Mouse (Mus musculus) midbrain, embryonic 13.5 days (tissue): Measurements from ENCODE around the gene Dmrt1. TPM values are rescaled to one million over a fixed set of nuclear protein-coding genes. Genes with fewer than 3 reads are reported as not detected.

Experiments
- ATAC-seq: fragments of 200-750 bp; cut with Nextera tagmentation; 2 replicates; pipeline ENCODE4 v1.8.0; 2017; ENCODE audit warnings: mild to moderate bottlenecking, moderate TSS enrichment, moderate library complexity
- H3K27ac ChIP-seq: fragments of 300-500 bp; sonication (generic); 2 replicates; pipeline ENCODE4 v1.5.1; 2015; ENCODE audit warnings: inconsistent platforms, mild to moderate bottlenecking, moderate library complexity
- H3K27me3 ChIP-seq: fragments of 300-500 bp; sonication (generic); 2 replicates; pipeline ENCODE4 v1.6.1; 2015; ENCODE audit warnings: mild to moderate bottlenecking, inconsistent platforms
- H3K36me3 ChIP-seq: fragments of 300-500 bp; sonication (generic); 2 replicates; pipeline ENCODE4 v1.6.1; 2015; ENCODE audit warnings: mild to moderate bottlenecking, inconsistent platforms
- H3K4me1 ChIP-seq: fragments of 300-500 bp; sonication (generic); replicated peaks from 2 replicates; pipeline ENCODE4 v1.6.1; 2015; ENCODE audit warnings: inconsistent platforms
- H3K4me2 ChIP-seq: fragments of 300-500 bp; sonication (generic); replicated peaks from 2 replicates; pipeline ENCODE4 v1.6.1; 2015; ENCODE audit warnings: moderate library complexity, mild to moderate bottlenecking, inconsistent platforms
- H3K4me3 ChIP-seq: fragments of 300-500 bp; sonication (generic); replicated peaks from 2 replicates; pipeline ENCODE4 v1.5.1; 2015; ENCODE audit warnings: mild to moderate bottlenecking, inconsistent platforms
- H3K9ac ChIP-seq: fragments of 300-500 bp; sonication (generic); replicated peaks from 2 replicates; pipeline ENCODE4 v1.6.1; 2015; ENCODE audit warnings: mild to moderate bottlenecking, inconsistent platforms
- H3K9me3 ChIP-seq: fragments of 300-500 bp; sonication (generic); 2 replicates; pipeline ENCODE4 v1.6.1; 2016; ENCODE audit warnings: mild to moderate bottlenecking, inconsistent platforms
- WGBS: fragments of 180-500 bp; shearing (Covaris S2); methylation state at CpG from one replicate; pipeline ENCODE4 v1.1.7; 2015; 5-methylcytosine and 5-hydroxymethylcytosine counted together
- polyA plus RNA-seq: library from polyadenylated mRNA; unstranded; fragments of >200 nt; fragmentation: Nextera tagmentation; extraction: Ambion mirVana; gene quantifications from 2 replicates; pipeline ENCODE4 v1.2.1, GENCODE M21; 2015

The Dmrt1 gene
- polyA plus RNA-seq, 1 experiment from 2014 or later, result 0.07 TPM

DNA sequence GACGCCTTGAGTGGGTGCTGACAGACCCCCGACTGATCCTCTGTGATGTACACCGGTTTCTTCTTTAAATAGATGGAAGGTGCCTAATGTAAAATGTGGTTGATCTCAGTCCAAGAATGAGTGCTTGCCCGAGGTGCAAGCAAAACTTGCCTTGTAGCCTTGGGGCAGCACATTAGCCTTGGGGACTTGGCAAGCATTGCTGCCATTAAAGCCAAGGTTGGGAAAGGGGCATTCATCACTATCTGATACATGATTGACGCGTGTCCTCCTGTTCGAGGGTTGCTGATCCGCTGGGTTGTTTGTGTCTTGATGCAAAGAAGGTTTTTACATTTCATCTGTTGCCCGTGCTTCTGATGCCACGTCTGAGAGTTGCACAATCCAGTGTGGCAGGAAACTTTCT lies 69.0 kb downstream of the Dmrt1 start:
- no peak for ATAC-seq
- peaks cover 37% of the 10 kb centered on the region for H3K27me3 ChIP-seq
- no peak overlapping the region for H3K4me3 ChIP-seq
- no peak overlapping the region for H3K9ac ChIP-seq
- no peaks in the 10 kb centered on the region for H3K36me3 ChIP-seq
- peaks cover 12% of the 10 kb centered on the region for H3K4me1 ChIP-seq
- no peak overlapping the region for H3K4me2 ChIP-seq
- H3K27ac ChIP-seq, result no peak overlapping the region
- no peaks in the 10 kb centered on the region for H3K9me3 ChIP-seq
- 55% methylated on average over 10 of the region's 10 CpGs for WGBS

DNA sequence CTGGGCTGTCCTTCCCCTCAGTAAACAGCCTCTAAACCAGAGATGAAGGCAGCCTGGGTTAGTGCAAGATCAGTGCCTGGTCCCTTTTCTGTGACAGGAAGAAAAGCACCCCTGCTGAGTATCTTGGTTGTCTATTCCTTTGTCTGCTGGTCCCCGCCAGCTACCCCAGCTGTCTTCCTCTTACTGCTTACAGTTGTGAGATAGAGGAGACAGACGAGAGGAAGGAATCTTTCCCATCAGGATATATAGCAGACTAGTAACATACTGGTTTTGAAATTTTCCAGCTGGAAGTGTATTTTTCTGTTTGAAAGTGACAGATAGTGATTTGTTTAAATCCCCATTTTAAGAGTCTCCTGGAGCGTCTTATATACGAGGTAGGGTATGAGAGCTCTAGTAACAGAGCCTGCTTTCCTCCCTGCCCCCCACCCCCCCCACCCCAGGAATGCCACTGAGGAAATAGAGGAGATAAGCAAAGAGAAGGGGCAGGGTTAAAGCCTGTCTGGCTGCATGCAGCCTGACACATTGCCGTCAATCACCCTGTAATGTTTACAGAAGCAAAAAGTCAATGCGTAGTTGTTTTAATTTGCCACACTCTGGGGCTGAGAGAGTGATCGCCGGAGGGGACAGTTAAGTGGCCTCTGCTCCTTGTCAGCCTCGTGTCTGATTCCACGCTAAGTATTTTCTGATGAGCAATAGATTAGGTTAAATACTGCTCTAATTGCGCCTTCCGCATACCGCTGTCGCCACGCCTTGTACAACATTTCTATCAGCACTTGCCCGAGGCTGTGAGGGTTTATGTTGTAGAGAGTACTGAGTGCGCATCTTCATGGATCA lies 69.8 kb downstream of the Dmrt1 start:
- 13% methylated on average over 17 of the region's 17 CpGs for WGBS
- H3K36me3 ChIP-seq, result no peaks in the 10 kb centered on the region

DNA sequence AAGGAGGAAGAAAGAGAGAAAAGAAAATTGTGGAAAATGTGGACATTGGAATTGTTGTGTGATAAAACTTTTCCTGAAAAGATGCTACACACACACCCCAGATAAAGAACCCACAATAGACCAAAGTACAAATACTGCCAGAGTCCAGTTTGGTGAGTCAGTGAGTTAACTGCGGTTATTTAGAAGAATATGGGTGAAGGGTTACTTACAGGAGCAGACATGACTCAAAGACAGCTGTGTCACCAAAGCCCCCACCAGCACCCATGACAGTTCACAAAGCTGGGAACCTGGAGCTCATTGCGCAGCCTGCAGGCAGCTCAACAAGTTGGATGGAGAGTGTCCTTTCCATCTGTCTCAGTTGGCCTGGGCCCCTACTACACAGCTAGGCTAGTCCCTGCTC lies 72.9 kb downstream of the Dmrt1 start:
- H3K27me3 ChIP-seq, result peaks cover 21% of the 10 kb centered on the region
- WGBS, result 98% methylated on average over 2 of the region's 2 CpGs
- no peaks in the 10 kb centered on the region for H3K9me3 ChIP-seq
- ATAC-seq, result no peak
- H3K4me2 ChIP-seq, result no peak overlapping the region
- no peaks in the 10 kb centered on the region for H3K36me3 ChIP-seq
- H3K4me1 ChIP-seq, result peaks cover 12% of the 10 kb centered on the region
- no peak overlapping the region for H3K4me3 ChIP-seq
- H3K9ac ChIP-seq, result no peak overlapping the region
- H3K27ac ChIP-seq, result no peak overlapping the region

More for the DNA sequence above, 69.8 kb downstream of the Dmrt1 start:
- ATAC-seq, result 0 out of 2 replicates have a peak, but pooled peaks have one; percentile 43
- peaks cover 12% of the 10 kb centered on the region for H3K4me1 ChIP-seq
- H3K4me2 ChIP-seq, result peak overlapping the region; percentile 38
- no peak overlapping the region for H3K9ac ChIP-seq
- H3K9me3 ChIP-seq, result no peaks in the 10 kb centered on the region
- no peak overlapping the region for H3K27ac ChIP-seq
- peaks cover 36% of the 10 kb centered on the region for H3K27me3 ChIP-seq
- no peak overlapping the region for H3K4me3 ChIP-seq

DNA sequence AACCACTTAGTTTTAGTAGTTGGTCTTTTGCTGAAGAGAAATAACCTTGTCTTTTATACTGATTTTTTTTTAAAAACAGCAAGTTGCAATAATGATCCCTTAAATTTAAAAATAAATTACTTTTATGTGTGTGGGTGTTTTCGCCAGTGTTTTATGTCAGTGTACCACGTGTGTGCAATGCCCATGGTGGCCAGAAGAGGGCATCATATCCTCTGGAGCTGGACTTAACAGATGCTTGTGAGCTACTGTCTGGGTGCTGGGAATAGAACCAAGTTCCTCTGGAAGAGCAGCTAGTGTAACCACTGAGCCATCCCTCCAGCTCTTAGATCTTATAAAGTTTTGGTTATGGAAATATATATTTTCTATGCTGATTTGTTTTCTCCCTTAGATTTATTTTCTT lies 74.0 kb downstream of the Dmrt1 start:
- Histone ChIP-seq H3K4me3 (no peak overlapping the region), H3K36me3 (no peaks in the 10 kb centered on the region), H3K4me1 (peaks cover 12% of the 10 kb centered on the region), H3K4me2 (no peak overlapping the region), H3K27me3 (peaks cover 11% of the 10 kb centered on the region; the same call in 1 of the 2 replicates), H3K9ac (no peak overlapping the region), H3K9me3 (no peaks in the 10 kb centered on the region), H3K27ac (no peak overlapping the region)
- 85% methylated on average over 2 of the region's 2 CpGs for WGBS
- no peak for ATAC-seq

DNA sequence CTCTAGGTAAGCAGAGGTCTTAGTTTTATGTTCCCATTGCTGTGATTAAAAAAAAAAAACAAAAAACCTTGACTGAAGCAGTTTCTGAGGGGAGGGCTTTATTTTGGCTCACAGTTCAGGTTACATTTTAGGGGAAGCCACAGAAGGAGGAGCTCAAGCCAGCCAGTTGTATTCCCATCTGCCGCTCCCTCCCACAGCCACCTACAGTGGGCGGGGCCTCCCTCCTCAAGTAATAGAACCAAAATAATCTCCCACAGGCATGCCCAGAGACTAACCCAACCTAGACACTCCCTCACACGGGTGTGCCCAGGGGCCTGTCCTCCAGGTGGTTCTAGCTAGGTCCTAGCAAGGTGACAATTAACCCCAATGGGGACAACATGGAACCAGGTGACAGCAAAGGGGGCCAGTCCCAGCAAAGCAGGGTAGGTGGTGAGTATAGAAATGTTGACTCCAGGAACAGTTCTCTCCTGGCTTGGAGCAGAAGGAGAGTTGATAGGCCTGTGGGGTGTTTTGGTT lies 92.4 kb downstream of the Dmrt1 start:
- H3K4me2 ChIP-seq, result no peak overlapping the region
- no peak overlapping the region for H3K27ac ChIP-seq
- 67% methylated on average over 3 of the region's 3 CpGs for WGBS
- 0 out of 2 replicates have a peak, but pooled peaks cover 4% of the 10 kb centered on the region for H3K4me1 ChIP-seq
- H3K27me3 ChIP-seq, result peaks cover 83% of the 10 kb centered on the region
- no peaks in the 10 kb centered on the region for H3K9me3 ChIP-seq
- H3K36me3 ChIP-seq, result no peaks in the 10 kb centered on the region
- no peak for ATAC-seq
- H3K9ac ChIP-seq, result no peak overlapping the region
- H3K4me3 ChIP-seq, result no peak overlapping the region

DNA sequence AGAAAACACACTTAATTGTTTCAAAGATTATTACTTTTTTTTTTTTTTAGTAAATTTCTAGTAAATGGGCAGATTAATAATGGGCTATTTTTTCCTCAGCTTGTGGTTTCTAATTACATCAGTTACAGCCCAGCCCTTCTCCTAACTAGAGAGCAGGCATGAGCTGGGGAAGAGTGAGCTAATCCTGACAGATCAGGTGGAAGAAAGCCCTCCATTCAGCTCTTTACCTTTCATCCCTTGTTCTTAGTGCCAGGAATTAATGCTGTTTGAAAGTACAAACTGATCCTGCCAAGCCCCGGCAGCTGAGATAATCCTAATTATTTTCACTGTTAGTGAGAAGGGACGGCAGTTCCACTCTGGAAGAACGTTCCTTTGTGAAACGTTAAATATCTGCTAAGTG lies 93.2 kb downstream of the Dmrt1 start:
- Histone ChIP-seq H3K9me3 (no peaks in the 10 kb centered on the region), H3K27me3 (peaks cover 87% of the 10 kb centered on the region), H3K4me2 (no peak overlapping the region), H3K9ac (no peak overlapping the region), H3K4me3 (no peak overlapping the region), H3K27ac (no peak overlapping the region), H3K4me1 (0 out of 2 replicates have a peak, but pooled peaks cover 4% of the 10 kb centered on the region), H3K36me3 (no peaks in the 10 kb centered on the region)
- ATAC-seq, result no peak
- 2% methylated on average over 4 of the region's 4 CpGs for WGBS

DNA sequence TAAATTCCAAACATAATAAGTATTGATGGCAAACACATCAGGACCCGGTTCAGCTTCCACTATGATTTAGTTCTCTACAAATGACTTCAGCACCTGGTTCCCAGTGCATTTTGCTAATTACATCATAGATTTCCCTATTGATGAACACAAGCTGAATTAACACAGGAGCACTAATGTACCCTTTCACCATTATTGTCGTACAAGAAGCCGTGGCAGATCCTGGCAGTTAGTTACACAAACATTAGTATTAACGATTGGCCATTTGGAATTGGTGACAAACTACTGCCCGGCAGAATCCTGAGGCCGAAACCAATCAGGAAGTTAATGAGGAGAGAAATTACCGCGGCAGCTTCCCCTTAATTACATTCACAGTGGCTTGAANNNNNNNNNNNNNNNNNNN lies 96.5 kb downstream of the Dmrt1 start:
- Histone ChIP-seq H3K4me2 (no peak overlapping the region), H3K4me1 (peaks cover 19% of the 10 kb centered on the region), H3K27ac (no peak overlapping the region), H3K9ac (no peak overlapping the region), H3K4me3 (no peak overlapping the region), H3K36me3 (no peaks in the 10 kb centered on the region), H3K27me3 (peaks cover 98% of the 10 kb centered on the region), H3K9me3 (no peaks in the 10 kb centered on the region)
- WGBS, result 13% methylated on average over 8 of the region's 8 CpGs
- ATAC-seq, result no peak

DNA sequence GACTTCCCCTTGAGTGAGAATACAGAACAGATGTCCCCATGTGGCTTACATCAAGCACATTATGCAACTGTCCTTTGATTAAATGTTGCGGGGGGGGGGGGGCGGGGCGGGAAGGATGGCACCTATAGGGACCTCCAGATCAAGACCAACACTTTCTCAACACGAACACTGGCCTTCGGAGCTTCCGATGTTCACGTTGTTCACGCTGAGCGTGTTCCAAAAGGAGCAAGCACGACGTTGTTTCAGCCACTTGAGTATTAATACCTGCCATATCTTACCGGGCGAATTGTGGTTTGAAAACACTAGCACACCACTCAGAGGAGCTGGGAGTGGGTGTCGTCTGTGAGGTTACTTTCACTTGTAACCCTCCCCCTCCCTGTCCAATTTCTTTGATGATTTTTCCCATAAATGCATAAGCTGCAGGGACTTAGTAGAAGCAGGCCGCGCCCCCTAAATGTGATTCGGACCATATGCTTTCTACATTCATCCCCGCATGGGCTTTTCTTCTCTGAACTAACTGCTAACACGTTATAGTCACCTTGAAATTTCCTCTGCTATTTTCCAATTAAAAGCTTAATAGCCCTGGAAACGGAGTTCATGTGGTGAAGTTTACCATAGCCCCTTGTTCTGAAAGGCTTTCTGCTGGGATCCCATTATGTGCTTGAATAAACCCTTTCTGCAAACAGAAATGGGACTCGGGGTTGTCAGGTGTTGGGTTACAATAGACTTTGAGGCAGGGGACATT lies 102.2 kb downstream of the Dmrt1 start:
- no peak overlapping the region for H3K4me2 ChIP-seq
- no peaks in the 10 kb centered on the region for H3K36me3 ChIP-seq
- WGBS, result 1% methylated on average over 21 of the region's 21 CpGs
- no peak overlapping the region for H3K27ac ChIP-seq
- no peaks in the 10 kb centered on the region for H3K9me3 ChIP-seq
- no peak overlapping the region for H3K4me3 ChIP-seq
- H3K4me1 ChIP-seq, result peaks cover 30% of the 10 kb centered on the region
- no peak overlapping the region for H3K9ac ChIP-seq
- H3K27me3 ChIP-seq, result peaks cover 98% of the 10 kb centered on the region
- ATAC-seq, result no peak; the same call in 1 of the 2 replicates

DNA sequence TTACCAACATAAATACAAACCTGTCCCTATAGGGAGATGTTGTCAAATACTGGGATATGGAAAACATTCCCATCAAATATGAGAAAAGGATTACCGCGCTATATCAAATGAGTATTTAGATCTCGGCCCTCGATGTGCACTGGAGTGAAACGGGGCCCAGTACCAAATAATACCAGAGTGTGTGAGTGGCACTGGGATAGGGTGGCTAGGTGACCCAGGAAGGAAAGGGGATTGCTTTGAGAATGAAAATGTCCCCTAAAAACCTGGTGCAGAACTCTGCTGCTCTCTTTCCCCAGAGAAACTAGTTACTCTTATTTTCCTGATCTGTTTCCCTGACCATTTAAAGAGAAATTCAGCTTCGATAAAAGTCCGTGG lies 102.8 kb downstream of the Dmrt1 start:
- H3K36me3 ChIP-seq, result no peaks in the 10 kb centered on the region
- H3K27ac ChIP-seq, result no peak overlapping the region
- H3K4me1 ChIP-seq, result peaks cover 30% of the 10 kb centered on the region
- ATAC-seq, result no peak
- no peaks in the 10 kb centered on the region for H3K9me3 ChIP-seq
- no peak overlapping the region for H3K4me2 ChIP-seq
- H3K4me3 ChIP-seq, result no peak overlapping the region
- H3K27me3 ChIP-seq, result peaks cover 98% of the 10 kb centered on the region
- 0% methylated on average over 7 of the region's 7 CpGs for WGBS
- no peak overlapping the region for H3K9ac ChIP-seq

DNA sequence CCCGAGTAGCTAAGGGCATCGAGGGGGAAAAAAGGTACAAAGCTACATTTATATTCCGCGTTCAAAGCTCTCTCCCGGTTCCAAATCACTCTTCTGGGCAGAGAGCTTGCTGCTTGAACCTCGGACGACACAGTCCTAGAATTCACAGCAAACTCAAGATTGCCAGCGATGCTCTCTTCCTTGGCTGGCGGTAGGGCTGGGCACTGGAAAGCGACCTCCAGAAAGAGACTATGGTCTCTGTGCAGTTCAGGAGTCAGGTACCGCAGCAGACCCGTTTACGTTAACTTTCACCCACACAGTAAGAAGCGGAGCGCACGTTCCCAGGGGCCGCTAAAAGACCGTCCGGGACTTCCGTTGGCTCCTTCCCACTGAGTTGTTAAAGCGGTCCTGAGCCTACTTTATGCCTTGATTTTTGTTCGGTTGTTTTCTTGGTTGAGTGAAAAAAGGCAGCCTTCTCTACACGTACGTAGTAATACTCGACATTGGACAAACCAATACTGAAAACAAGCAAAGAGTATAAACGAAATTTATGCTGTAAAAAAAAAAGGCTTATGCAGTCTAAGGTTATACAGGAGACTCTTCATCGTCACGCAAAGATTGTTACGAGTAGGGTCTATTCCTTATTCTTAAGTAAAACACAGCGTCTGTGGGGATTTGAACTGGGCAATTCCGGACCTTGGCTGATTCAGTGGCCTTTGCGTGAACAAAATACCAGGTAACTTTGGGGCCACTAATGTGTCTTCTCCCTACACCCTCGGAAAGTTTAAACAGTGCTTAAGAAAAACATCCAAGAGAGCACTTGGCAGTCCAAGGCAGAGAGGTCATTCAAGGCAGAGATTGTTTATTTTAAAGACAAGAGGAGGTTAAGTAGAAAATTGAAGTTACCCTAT lies 103.8 kb downstream of the Dmrt1 start:
- Histone ChIP-seq H3K4me3 (no peak overlapping the region), H3K4me2 (peak overlapping the region; percentile 59; the same call in 1 of the 2 replicates), H3K27ac (no peak overlapping the region), H3K9ac (no peak overlapping the region), H3K9me3 (no peaks in the 10 kb centered on the region), H3K4me1 (peaks cover 30% of the 10 kb centered on the region), H3K36me3 (no peaks in the 10 kb centered on the region), H3K27me3 (peaks cover 98% of the 10 kb centered on the region)
- ATAC-seq, result no peak
- WGBS, result 1% methylated on average over 33 of the region's 33 CpGs

DNA sequence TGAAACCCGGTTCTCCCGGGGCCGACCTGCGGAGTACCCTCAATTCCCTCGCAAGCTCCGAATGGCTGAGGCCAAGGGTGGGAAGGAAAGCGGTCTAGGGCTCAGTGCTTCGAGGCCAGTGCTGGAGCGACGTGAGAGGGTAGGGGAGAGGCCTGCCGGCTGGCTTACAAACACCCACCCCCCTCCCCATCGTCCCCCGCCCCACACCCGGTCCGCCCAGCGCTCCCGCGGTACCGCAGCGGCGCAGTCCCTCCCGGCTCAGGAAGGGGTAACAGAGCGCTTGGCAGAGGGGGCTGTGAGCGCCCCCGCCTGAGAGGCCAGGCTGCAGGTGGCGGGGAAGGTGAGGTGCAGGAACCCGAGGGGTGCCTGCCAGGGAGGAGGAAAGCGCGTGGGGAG lies 104.6 kb downstream of the Dmrt1 start, which contains the start of gene Dmrt3:
Gene Dmrt3 (plus strand): TSS at position 287 of the 396 bp plus-strand sequence.
- peak; percentile 59 for ATAC-seq
- H3K9ac ChIP-seq, result peak within 1 kb of the TSS; percentile 51
- H3K36me3 ChIP-seq, result no peaks in the 10 kb centered on the region
- H3K9me3 ChIP-seq, result no peaks in the 10 kb centered on the region
- H3K4me3 ChIP-seq, result peak within 1 kb of the TSS; percentile 40
- H3K4me2 ChIP-seq, result peak within 1 kb of the TSS; percentile 59
- peaks cover 98% of the 10 kb centered on the region for H3K27me3 ChIP-seq
- no peak within 1 kb of the TSS for H3K27ac ChIP-seq
- H3K4me1 ChIP-seq, result peaks cover 28% of the 10 kb centered on the region
- WGBS, result 1% methylated on average over 24 of the region's 29 CpGs
